Mouse (Mus musculus) myocyte (in vitro differentiated cells): ENCODE results near the gene Adat3.

Source experiments
- E2F4 ChIP-seq: IDR thresholded peaks from one replicate; pipeline ENCODE4 v1.6.1; 2011; ENCODE audit warnings: mild to moderate bottlenecking, control low read depth, moderate library complexity; ENCODE audit not compliant: insufficient read depth
- MYOD1 ChIP-seq, 3 experiments: IDR thresholded peaks; one replicate each; pipeline ENCODE4 v1.6.1; 2011; ENCODE audit warnings: control low read depth in 2 of 3, low read depth in 2 of 3, mild to moderate bottlenecking in 2 of 3, moderate library complexity in 1 of 3; ENCODE audit not compliant: insufficient read length in 2 of 3, control insufficient read depth in 1 of 3
- MYOG ChIP-seq, 3 experiments: IDR thresholded peaks; one replicate each; pipeline ENCODE4 v1.6.1; 2011; ENCODE audit warnings: control low read depth in 2 of 3, low read depth in 2 of 3, mild to moderate bottlenecking in 2 of 3; ENCODE audit not compliant: insufficient read length in 2 of 3, control insufficient read depth in 1 of 3, insufficient read depth in 1 of 3
- POLR2A ChIP-seq: IDR thresholded peaks from one replicate; pipeline ENCODE4 v1.6.1; 2011; ENCODE audit warnings: low read depth, mild to moderate bottlenecking, control low read depth, moderate library complexity; ENCODE audit not compliant: insufficient read length
- POLR2AphosphoS2 ChIP-seq: IDR thresholded peaks from one replicate; pipeline ENCODE4 v1.6.1; 2011; ENCODE audit warnings: low read depth, control low read depth; ENCODE audit not compliant: insufficient read length
- REST ChIP-seq: IDR thresholded peaks from one replicate; pipeline ENCODE4 v1.6.1; 2011; ENCODE audit warnings: mild to moderate bottlenecking, control low read depth, moderate library complexity; ENCODE audit not compliant: insufficient read depth, insufficient read length
- SRF ChIP-seq: IDR thresholded peaks from one replicate; pipeline ENCODE4 v1.6.1; 2011; ENCODE audit warnings: low read depth; ENCODE audit not compliant: control insufficient read depth, insufficient read length
- TCF12 ChIP-seq: IDR thresholded peaks from one replicate; pipeline ENCODE4 v1.6.1; 2011; ENCODE audit warnings: mild to moderate bottlenecking, control low read depth; ENCODE audit not compliant: poor library complexity, insufficient read depth, severe bottlenecking

DNA sequence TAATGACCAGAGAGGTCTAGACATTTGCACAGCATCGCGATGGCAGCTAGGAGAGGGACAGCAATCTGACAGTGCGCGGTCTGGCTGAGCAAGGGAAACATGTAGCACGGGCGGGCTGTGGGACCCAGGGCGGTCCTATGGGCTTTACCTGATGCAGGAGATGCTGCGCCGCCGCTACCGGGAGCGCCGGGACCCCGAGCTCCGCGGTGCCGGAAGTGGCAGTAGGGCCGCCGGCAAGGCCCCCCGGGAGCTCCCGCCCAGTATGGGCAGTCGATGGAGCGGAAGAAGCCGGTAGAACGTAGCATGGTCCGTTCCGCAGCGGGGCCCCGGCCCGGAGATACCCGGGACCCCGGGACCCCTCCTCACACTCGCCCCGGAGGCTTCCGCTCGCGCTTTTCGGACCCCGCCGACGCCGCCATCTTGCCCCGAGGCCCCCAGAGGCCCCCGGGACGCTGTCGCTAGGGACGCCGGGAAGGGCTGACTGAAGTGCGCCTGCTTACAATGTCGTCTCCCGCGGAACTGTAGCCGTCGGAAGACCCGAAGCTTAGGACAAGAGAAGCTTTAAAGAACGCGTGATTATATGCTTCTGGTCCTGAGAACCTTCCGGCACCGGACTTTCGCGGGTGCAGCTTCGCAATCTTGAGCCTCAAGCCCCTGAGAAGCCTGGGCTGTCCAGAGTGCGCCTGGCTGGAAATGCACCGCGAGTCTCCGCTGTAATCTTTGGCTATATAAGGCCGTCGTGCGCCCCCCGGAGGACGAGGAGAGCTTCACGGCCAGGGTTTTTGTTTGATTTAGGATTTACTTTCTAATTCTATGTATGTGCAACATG, 41.4 kb upstream of the Adat3 start, which contains the start of gene Rexo1:
- TF ChIP-seq E2F4 = no peak
- no peak for TF ChIP-seq REST
- TF ChIP-seq POLR2A = peak; percentile 25
- no peak for TF ChIP-seq MYOG (IDR thresholded peaks at IDR 0.05; ENCODE audit: control insufficient read depth in 1 of 3, insufficient read depth in 1 of 3, insufficient read length in 2 of 3, low read depth in 2 of 3)
- TF ChIP-seq SRF = peak; percentile 98
- TF ChIP-seq POLR2AphosphoS2 = peak; percentile 12
- TF ChIP-seq MYOD1 (IDR thresholded peaks at IDR 0.05; ENCODE audit: control insufficient read depth in 1 of 3, insufficient read length in 2 of 3, low read depth in 2 of 3) = no peak
- TF ChIP-seq TCF12 = no peak
